Mouse (Mus musculus) neural tube, embryonic 12.5 days (tissue): Measurements from ENCODE around the gene Polr2e. TPM values are rescaled to one million over a fixed set of nuclear protein-coding genes. Genes with fewer than 3 reads are reported as not detected.
A peak's percentile ranks its signal among the peaks of the same experiment; 100 is the strongest.

Experiments used
- ATAC-seq: fragments of 200-750 bp; cut with Nextera tagmentation; 2 replicates; pipeline ENCODE4 v1.8.0; 2017; ENCODE audit warnings: low read depth, mild to moderate bottlenecking, moderate TSS enrichment, moderate library complexity; ENCODE audit not compliant: low FRiP score
- H3K27ac ChIP-seq: fragments of 300-500 bp; sonication (generic); 2 replicates; pipeline ENCODE4 v1.5.1; 2016
- H3K27me3 ChIP-seq: fragments of 300-500 bp; sonication (generic); replicated peaks from 2 replicates; pipeline ENCODE4 v1.6.1; 2016; ENCODE audit warnings: mild to moderate bottlenecking
- H3K36me3 ChIP-seq: fragments of 300-500 bp; sonication (generic); 2 replicates; pipeline ENCODE4 v1.6.1; 2016; ENCODE audit warnings: mild to moderate bottlenecking
- H3K4me1 ChIP-seq: fragments of 300-500 bp; sonication (generic); 2 replicates; pipeline ENCODE4 v1.6.1; 2016
- H3K4me2 ChIP-seq: fragments of 300-500 bp; sonication (generic); replicated peaks from 2 replicates; pipeline ENCODE4 v1.6.1; 2016; ENCODE audit warnings: mild to moderate bottlenecking
- H3K4me3 ChIP-seq: fragments of 300-500 bp; sonication (generic); 2 replicates; pipeline ENCODE4 v1.5.1; 2016
- H3K9ac ChIP-seq: fragments of 300-500 bp; sonication (generic); 2 replicates; pipeline ENCODE4 v1.6.1; 2016; ENCODE audit warnings: mild to moderate bottlenecking
- H3K9me3 ChIP-seq: fragments of 300-500 bp; sonication (generic); 2 replicates; pipeline ENCODE4 v1.6.1; 2016; ENCODE audit warnings: mild to moderate bottlenecking
- WGBS: fragments of 180-500 bp; shearing (Covaris S2); methylation state at CpG from one replicate; pipeline ENCODE4 v1.1.7; 2016; 5-methylcytosine and 5-hydroxymethylcytosine counted together
- polyA plus RNA-seq: library from polyadenylated mRNA; unstranded; fragments of >200 nt; fragmentation: Nextera tagmentation; extraction: Ambion mirVana; gene quantifications from 2 replicates; pipeline ENCODE4 v1.2.1, GENCODE M21; 2016

Gene Polr2e
- polyA plus RNA-seq, 1 experiment from 2014 or later = 160 TPM

- no peak overlapping the region for H3K27ac ChIP-seq
- peak overlapping the region; percentile 40 for H3K4me2 ChIP-seq
- ATAC-seq = no peak
- no peaks in the 10 kb centered on the region for H3K9me3 ChIP-seq
- H3K4me3 ChIP-seq = no peak overlapping the region; the same call in 1 of the 2 replicates
- 6% methylated on average over 20 of the region's 20 CpGs for WGBS
- no peaks in the 10 kb centered on the region for H3K36me3 ChIP-seq
- peaks cover 60% of the 10 kb centered on the region for H3K27me3 ChIP-seq
- H3K9ac ChIP-seq = peak overlapping the region; percentile 17; the same call in 1 of the 2 replicates
- H3K4me1 ChIP-seq = peaks cover 10% of the 10 kb centered on the region
Measured at GRCm38 (mm10) chr10:80019471-80020131, 20.0 kb downstream of the Polr2e start.

DNA sequence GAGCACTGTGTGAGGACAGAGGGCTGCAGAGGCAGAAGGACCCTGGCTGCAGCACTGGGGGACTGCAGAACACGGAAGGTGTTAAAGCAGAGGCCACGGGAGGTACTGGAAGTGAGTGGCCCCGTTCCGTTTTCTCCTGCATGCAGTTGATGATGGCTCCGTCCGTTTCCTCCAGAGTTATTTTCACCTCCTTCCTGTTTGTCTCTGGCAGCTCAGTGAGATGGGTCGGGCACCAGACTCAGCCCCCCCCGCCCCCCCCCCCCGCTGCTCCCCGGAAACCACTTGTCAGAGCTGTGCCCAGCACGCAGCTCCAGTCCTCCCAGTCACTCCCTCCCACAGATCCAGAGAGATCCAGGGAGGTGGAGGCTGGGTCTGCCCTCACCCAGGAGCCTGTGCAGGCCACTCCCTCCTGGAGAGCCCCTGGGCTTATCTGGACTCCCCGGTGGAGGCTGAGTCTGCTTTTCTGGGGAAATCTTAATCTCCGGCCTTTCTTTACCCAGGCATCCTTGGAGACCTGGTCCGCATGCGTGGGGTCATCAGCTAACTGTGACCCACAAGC is 20.8 kb downstream of the Polr2e start:
- H3K9me3 ChIP-seq = no peaks in the 10 kb centered on the region
- H3K27ac ChIP-seq = no peak overlapping the region
- 0 out of 2 replicates have a peak overlapping the region, but pooled peaks have one; percentile 40 for H3K4me2 ChIP-seq
- no peak for ATAC-seq
- H3K9ac ChIP-seq = 0 out of 2 replicates have a peak overlapping the region, but pooled peaks have one; percentile 3
- H3K4me1 ChIP-seq = peaks cover 10% of the 10 kb centered on the region
- H3K36me3 ChIP-seq = 0 out of 2 replicates have a peak, but pooled peaks cover 7% of the 10 kb centered on the region
- H3K4me3 ChIP-seq = no peak overlapping the region
- H3K27me3 ChIP-seq = peaks cover 68% of the 10 kb centered on the region
- 10% methylated on average over 14 of the region's 15 CpGs for WGBS

- H3K27me3 ChIP-seq = peaks cover 78% of the 10 kb centered on the region
- H3K4me1 ChIP-seq = peaks cover 10% of the 10 kb centered on the region
- peaks cover 12% of the 10 kb centered on the region; the same call in 1 of the 2 replicates for H3K36me3 ChIP-seq
- no peak for ATAC-seq
- H3K4me3 ChIP-seq = no peak overlapping the region
- H3K9ac ChIP-seq = no peak overlapping the region
- no peak overlapping the region for H3K4me2 ChIP-seq
- H3K9me3 ChIP-seq = no peaks in the 10 kb centered on the region
- H3K27ac ChIP-seq = no peak overlapping the region
- WGBS = 77% methylated on average over 14 of the region's 14 CpGs
Measured at GRCm38 (mm10) chr10:80017771-80018170, 21.8 kb downstream of the Polr2e start.

GRCm38 (mm10) chr10:80017361-80017760 is 22.2 kb downstream of the Polr2e start:
- Histone ChIP-seq H3K4me2 (no peak overlapping the region), H3K36me3 (peaks cover 12% of the 10 kb centered on the region; the same call in 1 of the 2 replicates), H3K9ac (no peak overlapping the region), H3K9me3 (no peaks in the 10 kb centered on the region), H3K27me3 (peaks cover 83% of the 10 kb centered on the region), H3K4me1 (peaks cover 10% of the 10 kb centered on the region), H3K27ac (no peak overlapping the region), H3K4me3 (no peak overlapping the region)
- WGBS = 63% methylated on average over 3 of the region's 3 CpGs
- no peak for ATAC-seq

DNA sequence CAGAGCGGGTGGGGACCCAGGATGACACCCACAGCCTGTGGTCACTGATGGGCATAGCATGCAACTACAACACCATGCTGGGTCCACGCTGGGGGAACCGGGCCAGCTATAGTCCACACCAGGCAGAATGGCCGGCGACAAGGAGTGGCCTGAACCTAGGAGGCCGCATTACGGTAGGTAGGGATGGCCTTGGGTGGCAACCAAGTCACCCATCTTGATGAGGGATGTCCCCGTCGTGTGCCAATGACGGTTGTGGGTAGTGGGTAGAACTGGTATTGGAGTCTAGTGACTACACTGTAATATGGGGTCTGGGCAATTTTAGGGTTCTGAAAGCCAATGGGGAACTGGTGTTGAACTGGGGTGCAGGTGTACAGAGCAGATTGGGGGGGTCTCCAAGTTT is 22.7 kb downstream of the Polr2e start:
- Histone ChIP-seq H3K27ac (no peak overlapping the region), H3K9me3 (no peaks in the 10 kb centered on the region), H3K27me3 (peaks cover 87% of the 10 kb centered on the region), H3K4me3 (no peak overlapping the region), H3K4me1 (peaks cover 10% of the 10 kb centered on the region), H3K9ac (no peak overlapping the region), H3K4me2 (no peak overlapping the region), H3K36me3 (peaks cover 15% of the 10 kb centered on the region)
- 83% methylated on average over 10 of the region's 10 CpGs for WGBS
- no peak for ATAC-seq

- Histone ChIP-seq H3K27me3 (peaks cover 91% of the 10 kb centered on the region), H3K36me3 (peaks cover 19% of the 10 kb centered on the region), H3K9ac (no peak within 1 kb of the TSS), H3K27ac (no peak within 1 kb of the TSS), H3K4me1 (peaks cover 10% of the 10 kb centered on the region), H3K9me3 (peaks cover 2% of the 10 kb centered on the region; the same call in 1 of the 2 replicates), H3K4me3 (no peak within 1 kb of the TSS), H3K4me2 (no peak within 1 kb of the TSS)
- 67% methylated on average over 11 of the region's 11 CpGs for WGBS
- no peak for ATAC-seq
Measured at GRCm38 (mm10) chr10:80016511-80016910, 23.1 kb downstream of the Polr2e start, which contains the start of gene Arhgap45. TSS of gene Arhgap45 (plus strand) at chr10:80016653.

DNA sequence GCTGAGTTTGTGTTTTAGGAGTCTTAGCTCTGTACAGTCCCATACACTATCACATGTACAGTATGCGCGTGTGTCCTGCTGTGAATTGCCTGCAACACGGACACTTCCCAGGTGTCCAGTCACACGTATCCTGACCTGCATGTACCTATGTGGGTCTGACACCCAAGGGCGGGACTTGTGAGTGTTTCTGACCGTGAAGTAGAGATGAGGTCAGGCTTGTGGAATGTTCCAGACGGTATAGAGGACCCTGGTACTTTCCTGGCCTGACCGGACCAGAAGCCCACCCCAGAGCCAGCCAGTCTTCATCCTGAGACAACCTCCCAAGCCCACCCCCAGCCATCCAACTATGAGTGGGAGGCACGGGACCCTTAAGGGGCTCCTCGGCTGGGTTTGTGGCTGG is 24.0 kb downstream of the Polr2e start:
- Histone ChIP-seq H3K4me3 (no peak overlapping the region), H3K4me1 (peaks cover 10% of the 10 kb centered on the region), H3K9me3 (peaks cover 12% of the 10 kb centered on the region), H3K4me2 (no peak overlapping the region), H3K9ac (no peak overlapping the region), H3K36me3 (peaks cover 29% of the 10 kb centered on the region), H3K27me3 (peaks cover 85% of the 10 kb centered on the region), H3K27ac (no peak overlapping the region)
- no peak for ATAC-seq
- 83% methylated on average over 10 of the region's 10 CpGs for WGBS

GRCm38 (mm10) chr10:80014484-80015290 is 24.9 kb downstream of the Polr2e start:
- H3K36me3 ChIP-seq = peaks cover 38% of the 10 kb centered on the region
- H3K4me2 ChIP-seq = no peak overlapping the region
- H3K27ac ChIP-seq = no peak overlapping the region
- no peak for ATAC-seq
- H3K9ac ChIP-seq = no peak overlapping the region
- H3K4me1 ChIP-seq = peaks cover 8% of the 10 kb centered on the region
- peaks cover 78% of the 10 kb centered on the region for H3K27me3 ChIP-seq
- H3K4me3 ChIP-seq = no peak overlapping the region
- 21% methylated on average over 28 of the region's 28 CpGs for WGBS
- H3K9me3 ChIP-seq = peaks cover 20% of the 10 kb centered on the region

GRCm38 (mm10) chr10:80013609-80014008 is 26.0 kb downstream of the Polr2e start:
- H3K4me3 ChIP-seq = no peak overlapping the region
- no peaks in the 10 kb centered on the region for H3K4me1 ChIP-seq
- peaks cover 48% of the 10 kb centered on the region for H3K36me3 ChIP-seq
- no peak for ATAC-seq
- no peak overlapping the region for H3K27ac ChIP-seq
- no peak overlapping the region for H3K9ac ChIP-seq
- H3K9me3 ChIP-seq = peaks cover 22% of the 10 kb centered on the region
- 30% methylated on average over 25 of the region's 25 CpGs for WGBS
- no peak overlapping the region for H3K4me2 ChIP-seq
- H3K27me3 ChIP-seq = peaks cover 67% of the 10 kb centered on the region

DNA sequence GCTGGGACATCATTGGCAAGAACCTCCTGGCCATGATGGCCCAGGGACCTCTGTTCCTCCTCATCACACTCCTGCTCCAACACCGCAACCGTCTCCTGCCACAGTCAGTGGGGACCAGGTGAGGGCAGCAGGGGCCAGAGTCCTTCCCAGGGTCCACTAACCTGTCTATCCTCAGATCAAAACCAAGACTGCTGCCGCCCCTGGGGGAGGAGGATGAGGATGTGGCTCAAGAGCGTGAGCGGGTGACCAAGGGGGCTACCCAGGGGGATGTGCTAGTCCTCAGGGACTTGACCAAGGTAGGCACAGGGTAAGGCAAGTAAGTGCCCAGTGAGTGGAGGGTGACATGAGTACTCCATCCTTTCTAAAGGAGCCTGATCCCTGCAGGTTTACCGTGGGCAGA is 27.9 kb downstream of the Polr2e start:
- H3K9me3 ChIP-seq = peaks cover 22% of the 10 kb centered on the region
- no peaks in the 10 kb centered on the region for H3K4me1 ChIP-seq
- WGBS = 91% methylated on average over 6 of the region's 6 CpGs
- H3K27ac ChIP-seq = no peak overlapping the region
- H3K27me3 ChIP-seq = peaks cover 54% of the 10 kb centered on the region
- no peak overlapping the region for H3K4me2 ChIP-seq
- H3K4me3 ChIP-seq = no peak overlapping the region
- peaks cover 59% of the 10 kb centered on the region for H3K36me3 ChIP-seq
- ATAC-seq = no peak
- no peak overlapping the region for H3K9ac ChIP-seq

- Histone ChIP-seq H3K4me2 (no peak overlapping the region), H3K27ac (no peak overlapping the region), H3K9ac (no peak overlapping the region), H3K4me3 (no peak overlapping the region), H3K9me3 (no peaks in the 10 kb centered on the region), H3K36me3 (peaks cover 17% of the 10 kb centered on the region), H3K27me3 (peaks cover 35% of the 10 kb centered on the region), H3K4me1 (0 out of 2 replicates have a peak, but pooled peaks cover 8% of the 10 kb centered on the region)
- whole genome bisulfite sequencing = 93% methylated on average over 8 of the region's 8 CpGs
- no peak for ATAC-seq
Measured at GRCm38 (mm10) chr10:80004233-80004705, 35.3 kb downstream of the Polr2e start.
